Mouse (Mus musculus) CH12.LX (cell line): Measurements from ENCODE around the gene Doxl2. TPM values are rescaled to one million over a fixed set of nuclear protein-coding genes. Genes with fewer than 3 reads are reported as not detected.

Experiments
- DNase-seq: peaks from one replicate; pipeline ENCODE4 v3.0.0-alpha.2; 2013; ENCODE audit errors: extremely low read depth
- H3K27ac ChIP-seq: 2 replicates; pipeline ENCODE4 v1.5.1; 2012; ENCODE audit warnings: low read depth, mild to moderate bottlenecking, control low read depth, moderate library complexity; ENCODE audit not compliant: insufficient read depth
- H3K27me3 ChIP-seq: replicated peaks from 2 replicates; pipeline ENCODE3; 2012; ENCODE audit warnings: inconsistent platforms
- H3K36me3 ChIP-seq, 2 experiments: replicated peaks in 1 of 2; 2 replicates each; pipeline versions ENCODE3 to v1.6.1; 2012; ENCODE audit warnings: inconsistent platforms in 1 of 2, low read length in 1 of 2, mild to moderate bottlenecking in 1 of 2, mixed read lengths in 1 of 2, moderate library complexity in 1 of 2; ENCODE audit not compliant: control insufficient read depth in 1 of 2, insufficient read depth in 1 of 2
- H3K4me1 ChIP-seq, 2 experiments: 2 replicates each; pipeline ENCODE4 v1.6.1; 2012; ENCODE audit warnings: inconsistent platforms in 1 of 2, moderate library complexity in 1 of 2; ENCODE audit not compliant: insufficient read depth in 2 of 2, control insufficient read depth in 1 of 2
- H3K4me2 ChIP-seq: 2 replicates; pipeline ENCODE4 v1.6.1; 2012; ENCODE audit warnings: low read depth, mild to moderate bottlenecking, control low read depth; ENCODE audit not compliant: poor library complexity, insufficient read depth, severe bottlenecking
- H3K4me3 ChIP-seq, 3 experiments: fragments of 150-350 bp in 1 of 3; sonication (generic) in 1 of 3; replicated peaks in 1 of 3; 2 replicates each; pipeline versions ENCODE3 to v1.5.1; 2011 to 2012; ENCODE audit warnings: low read depth in 2 of 3, low read length in 2 of 3, mild to moderate bottlenecking in 2 of 3, moderate library complexity in 2 of 3, control low read depth in 1 of 3, improper control_type of control experiment in 1 of 3, inconsistent platforms in 1 of 3, mixed read lengths in 1 of 3; ENCODE audit not compliant: poor library complexity in 1 of 3
- H3K79me2 ChIP-seq: replicated peaks from 2 replicates; pipeline ENCODE4 v1.6.1; 2012; ENCODE audit warnings: mild to moderate bottlenecking, moderate library complexity; ENCODE audit not compliant: control insufficient read depth, poor library complexity, insufficient read depth, severe bottlenecking; ENCODE audit errors: extremely low read depth
- H3K9ac ChIP-seq: 2 replicates; pipeline ENCODE4 v1.6.1; 2012; ENCODE audit warnings: low read depth, mild to moderate bottlenecking, control low read depth, moderate library complexity; ENCODE audit not compliant: insufficient read depth
- H3K9me3 ChIP-seq: replicated peaks from 2 replicates; pipeline ENCODE3; 2012; ENCODE audit warnings: low read length, inconsistent platforms, mixed read lengths
- CHD1 ChIP-seq: IDR thresholded peaks from 2 replicates; pipeline ENCODE4 v1.6.1; 2012; ENCODE audit warnings: low read depth, low read length, improper control_type of control experiment, inconsistent platforms
- CTCF ChIP-seq, 2 experiments: IDR thresholded peaks in 1 of 2; conservative IDR thresholded peaks in 1 of 2; 2 replicates each; pipeline ENCODE4 v1.5.1; 2011 to 2012; ENCODE audit warnings: low read depth in 2 of 2, low read length in 2 of 2, improper control_type of control experiment in 1 of 2, inconsistent platforms in 1 of 2, mild to moderate bottlenecking in 1 of 2, moderate library complexity in 1 of 2
- EP300 ChIP-seq: IDR thresholded peaks from 2 replicates; pipeline ENCODE4 v1.6.1; 2011; ENCODE audit warnings: low read length, improper control_type of control experiment
- ETS1 ChIP-seq: conservative IDR thresholded peaks from 2 replicates; pipeline ENCODE4 v1.6.1; 2012; ENCODE audit warnings: low read depth, mild to moderate bottlenecking, inconsistent platforms, low read length, improper control_type of control experiment, moderate library complexity
- GABPA ChIP-seq: IDR thresholded peaks from 2 replicates; pipeline ENCODE4 v1.6.1; 2012; ENCODE audit warnings: low read depth, low read length, improper control_type of control experiment, inconsistent platforms; ENCODE audit not compliant: insufficient replicate concordance
- IRF4 ChIP-seq: IDR thresholded peaks from 2 replicates; pipeline ENCODE4 v1.6.1; 2014; ENCODE audit warnings: low read depth, mild to moderate bottlenecking, inconsistent platforms, low read length, improper control_type of control experiment
- MAX ChIP-seq: IDR thresholded peaks from 2 replicates; pipeline ENCODE4 v1.6.1; 2011; ENCODE audit warnings: low read length, improper control_type of control experiment
- MAZ ChIP-seq: IDR thresholded peaks from 2 replicates; pipeline ENCODE4 v1.6.1; 2012; ENCODE audit warnings: low read depth, mild to moderate bottlenecking, inconsistent platforms, low read length, improper control_type of control experiment, moderate library complexity
- PAX5 ChIP-seq: IDR thresholded peaks from 2 replicates; pipeline ENCODE4 v1.6.1; 2012; ENCODE audit warnings: low read length, inconsistent platforms, mixed read lengths
- RCOR1 ChIP-seq: conservative IDR thresholded peaks from 2 replicates; pipeline ENCODE4 v1.6.1; 2012; ENCODE audit warnings: low read depth, mild to moderate bottlenecking, inconsistent platforms, low read length, improper control_type of control experiment
- TCF12 ChIP-seq: IDR thresholded peaks from 2 replicates; pipeline ENCODE4 v1.6.1; 2014; ENCODE audit warnings: low read depth, mild to moderate bottlenecking, inconsistent platforms, low read length, improper control_type of control experiment
- UBTF ChIP-seq: IDR thresholded peaks from 2 replicates; pipeline ENCODE4 v1.6.1; 2012; ENCODE audit warnings: low read depth, mild to moderate bottlenecking, inconsistent platforms, low read length, improper control_type of control experiment, moderate library complexity
- USF1 ChIP-seq: IDR thresholded peaks from 2 replicates; pipeline ENCODE4 v1.6.1; 2014; ENCODE audit warnings: low read depth, mild to moderate bottlenecking, inconsistent platforms, low read length, improper control_type of control experiment
- USF2 ChIP-seq: conservative IDR thresholded peaks from 2 replicates; pipeline ENCODE4 v1.6.1; 2011; ENCODE audit warnings: low read depth, low read length, improper control_type of control experiment
- ZKSCAN1 ChIP-seq: IDR thresholded peaks from 2 replicates; pipeline ENCODE4 v1.6.1; 2012; ENCODE audit warnings: low read depth, inconsistent platforms, low read length, improper control_type of control experiment, borderline replicate concordance
- ZMIZ1 ChIP-seq: IDR thresholded peaks from 2 replicates; pipeline ENCODE4 v1.6.1; 2012; ENCODE audit warnings: low read depth, mild to moderate bottlenecking, inconsistent platforms, low read length, improper control_type of control experiment
- dilution Hi-C: fragments of 300-500 bp; cut with MboI; formaldehyde crosslinking; loops from 2 replicates; pipeline ENCODE4 v1.14.3; 2020; ENCODE audit warnings: low sequenced_read_pairs; ENCODE audit not compliant: extremely low pct_unique_long_range_greater_than_20kb, extremely low pct_ligation_motif_present
- in situ Hi-C: fragments of 300-500 bp; cut with MboI; formaldehyde crosslinking; loops from 3 replicates; pipeline ENCODE4 v1.14.3; 2019; ENCODE audit warnings: low sequenced_read_pairs, low pct_ligation_motif_present, low pct_unique_long_range_greater_than_20kb, mixed read lengths
- polyA plus RNA-seq: library from polyadenylated mRNA; unstranded; fragments of >175 nt; gene quantifications from 2 replicates; pipeline ENCODE4 v1.2.1, GENCODE M21; 2012; ENCODE audit warnings: low read depth; ENCODE audit not compliant: insufficient read length
- total RNA-seq, 2 experiments: library from RNA; depleted of rRNA; stranded (reverse); fragments of 300-350 nt in 1 of 2; fragments of >200 nt in 1 of 2; gene quantifications; 2 replicates each; pipeline ENCODE4 v1.2.3; 2012 to 2014

The Doxl2 gene
- total RNA-seq (2012; rRNA removed) (not detected in 2 replicates), total RNA-seq (2014; rRNA removed) (not detected in 2 replicates), polyA plus RNA-seq (not detected in 2 replicates)

- TF ChIP-seq ZMIZ1 = no peak
- TF ChIP-seq MAX = no peak
- no peak for TF ChIP-seq EP300
- no peak for TF ChIP-seq MAZ
- no peak for TF ChIP-seq IRF4
- TF ChIP-seq USF1 = no peak
- no peak for TF ChIP-seq CTCF (conservative IDR thresholded peaks at IDR 0.05 in 1 of 2, IDR thresholded peaks at IDR 0.05 in 1 of 2; ENCODE audit: low read depth in 2 of 2, low read length in 2 of 2)
- no peak for TF ChIP-seq ZKSCAN1
- no peak for TF ChIP-seq PAX5
- no peak for TF ChIP-seq ETS1
- TF ChIP-seq RCOR1 = no peak
- TF ChIP-seq, all 38 proteins: peak for 0
- dilution Hi-C loops = no loop called here
- H3K27me3 ChIP-seq = peaks cover 6% of the 10 kb centered on the region
- H3K27ac ChIP-seq = no peak within 1 kb of the TSS
- H3K4me1 ChIP-seq = no peaks in the 10 kb centered on the region
- no peak for DNase-seq
- H3K9me3 ChIP-seq = no peaks in the 10 kb centered on the region
- H3K4me2 ChIP-seq = no peak within 1 kb of the TSS
- H3K4me3 ChIP-seq = no peak within 1 kb of the TSS
- no peak within 1 kb of the TSS for H3K9ac ChIP-seq
- H3K36me3 ChIP-seq = no peaks in the 10 kb centered on the region
- H3K79me2 ChIP-seq = no peaks in the 10 kb centered on the region
- in situ Hi-C loops = loop anchor here (25.0 kb wide), 1 partner anchor 337 kb away; the partner anchor contains the start of genes AI854703 and Gimap8
Measured at GRCm38 (mm10) chr6:48974663-48975062, at the start of gene Doxl2. TSS of gene Doxl2 (plus strand) at chr6:48974963.

GRCm38 (mm10) chr6:48929595-48929994 lies 45.2 kb upstream of the Doxl2 start, which contains the start of gene 1600015I10Rik:
TSS of gene 1600015I10Rik (plus strand) at chr6:48929895.
- DNase-seq = no peak
- H3K9ac ChIP-seq = no peak within 1 kb of the TSS
- in situ Hi-C loops = no loop called here
- H3K27me3 ChIP-seq = peaks cover 19% of the 10 kb centered on the region
- H3K9me3 ChIP-seq = no peaks in the 10 kb centered on the region
- TF ChIP-seq RCOR1 (no peak), CHD1 (no peak), GABPA (no peak), UBTF (no peak), TCF12 (no peak), USF2 (no peak)
- TF ChIP-seq, all 38 proteins: peak for 0
- Histone ChIP-seq H3K4me3 (no peak within 1 kb of the TSS), H3K79me2 (no peaks in the 10 kb centered on the region), H3K27ac (no peak within 1 kb of the TSS), H3K36me3 (no peaks in the 10 kb centered on the region), H3K4me1 (no peaks in the 10 kb centered on the region), H3K4me2 (no peak within 1 kb of the TSS)
- dilution Hi-C loops = no loop called here
